Mouse (Mus musculus) urinary bladder, postnatal 4 days (tissue): ENCODE results near the gene Gm35549.

Source experiments
- DNase-seq, 2 experiments: peaks; one replicate each; pipeline ENCODE4 v3.0.0; 2021 to 2022; ENCODE audit warnings: low spot score in 2 of 2

Gm35549 gene

DNA sequence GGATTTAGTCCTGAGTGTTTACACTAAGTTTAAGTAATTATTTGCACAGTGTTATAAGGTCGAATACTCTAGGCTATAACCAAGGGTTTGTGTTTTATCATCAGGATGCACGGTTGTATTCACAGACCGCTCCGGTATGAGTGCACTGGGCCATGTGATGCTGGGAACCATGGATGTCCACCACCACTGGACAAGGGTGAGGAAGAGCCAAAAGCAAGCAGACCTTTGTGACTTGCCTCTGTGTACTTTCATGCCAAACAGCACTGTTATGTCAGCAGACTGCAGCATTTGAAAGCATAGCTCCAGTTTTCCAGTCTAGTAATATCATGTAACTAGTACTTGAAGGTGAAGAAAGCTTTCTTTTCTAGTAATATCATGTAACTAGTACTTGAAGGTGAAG, 17.1 kb downstream of the Gm35549 start:
- no peak for DNase-seq

DNA sequence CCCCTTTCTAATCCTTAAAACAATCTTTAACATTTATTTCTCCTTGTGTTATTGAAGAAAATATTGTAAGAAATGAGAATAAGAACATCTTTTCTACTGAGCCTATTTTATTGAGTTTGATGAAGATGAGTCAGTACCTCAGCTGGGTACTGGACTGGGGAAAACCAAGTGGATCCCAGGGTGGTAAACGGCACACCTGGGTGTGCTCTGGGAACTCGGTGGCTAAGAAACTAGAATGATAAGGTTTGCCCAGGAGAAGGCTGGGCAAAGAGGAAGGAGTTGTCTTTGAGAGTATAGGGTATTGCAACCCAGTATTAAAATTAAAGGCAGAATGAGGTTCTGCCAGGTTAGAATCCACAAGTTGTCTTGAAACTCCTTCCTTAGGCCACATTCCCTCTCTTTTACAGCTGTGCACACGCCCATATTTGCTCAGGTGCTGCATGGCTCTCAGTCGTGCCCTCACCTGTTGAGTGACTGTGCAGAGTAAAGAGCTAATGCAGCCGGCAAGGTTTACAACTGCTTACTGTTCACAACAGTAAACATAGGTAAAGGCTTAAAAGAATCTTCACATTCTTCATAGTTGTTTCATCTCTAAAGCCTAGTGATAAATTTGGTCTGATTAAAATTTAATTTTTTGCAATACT, 20.3 kb downstream of the Gm35549 start:
- no peak for DNase-seq

GRCm38 (mm10) chr9:122815239-122815851, 28.5 kb downstream of the Gm35549 start:
- no peak for DNase-seq

DNA sequence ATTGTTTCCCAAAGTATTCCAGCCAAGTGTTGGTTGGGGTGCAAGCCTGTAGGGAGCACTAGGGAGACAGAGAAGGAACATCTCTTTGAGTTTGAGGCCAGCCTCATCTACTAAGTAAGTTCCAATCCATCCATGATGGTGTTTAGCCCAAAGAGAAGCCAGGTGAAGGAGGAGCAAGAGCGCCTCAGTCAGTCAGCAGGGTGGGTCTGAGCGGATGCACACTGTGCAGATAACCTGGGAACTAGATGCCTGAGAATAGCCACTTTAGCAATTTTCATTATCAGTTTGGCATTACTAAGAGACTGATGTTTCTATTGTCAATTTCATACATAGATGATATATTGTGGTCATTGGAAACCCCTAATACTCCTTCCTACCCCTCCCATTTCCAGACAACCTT, 29.1 kb downstream of the Gm35549 start:
- no peak for DNase-seq

DNA sequence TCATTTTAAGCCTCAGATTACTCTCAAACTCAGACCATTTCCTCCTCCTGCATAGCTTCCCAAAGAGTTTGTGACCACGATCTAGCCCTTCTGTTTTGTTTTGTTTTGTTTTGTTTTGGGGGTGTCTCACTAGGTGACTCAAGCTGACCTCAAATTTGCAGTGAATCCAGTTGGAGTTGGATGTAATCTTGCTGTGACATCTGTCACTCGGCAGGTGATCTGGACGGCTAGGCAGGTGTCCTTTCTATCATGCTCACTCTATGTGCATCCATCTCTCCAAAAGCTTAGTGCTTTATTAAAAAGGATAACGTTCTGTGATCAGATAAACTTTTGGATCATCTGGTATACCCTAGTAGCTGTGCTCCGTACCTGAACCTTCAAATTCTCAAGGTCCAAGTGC, 31.4 kb downstream of the Gm35549 start:
- DNase-seq = no peak

- DNase-seq = no peak
These were observed 33.6 kb downstream of the Gm35549 start for GRCm38 (mm10) chr9:122810212-122810611.

DNA sequence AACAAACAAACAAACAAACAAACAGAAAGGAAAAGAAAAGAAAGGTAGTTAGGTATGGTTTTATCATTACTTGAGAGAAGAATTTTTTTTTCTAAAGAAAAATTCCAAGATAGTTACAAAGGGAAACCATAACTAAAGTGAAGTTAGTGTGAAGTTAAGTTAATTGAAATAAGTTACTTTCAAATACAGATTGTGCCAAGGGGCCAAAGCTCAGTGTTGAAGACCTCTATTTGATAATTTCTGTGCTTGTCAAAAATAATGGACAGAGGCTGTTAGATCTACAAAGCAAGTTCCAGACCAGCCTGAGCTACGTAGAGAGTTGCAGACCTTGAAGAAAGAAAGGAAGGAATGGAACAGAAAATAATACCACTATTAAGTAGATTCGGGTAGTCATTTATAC, 36.6 kb downstream of the Gm35549 start:
- no peak for DNase-seq

- DNase-seq = no peak
These were observed 37.9 kb downstream of the Gm35549 start for GRCm38 (mm10) chr9:122805845-122806341.

GRCm38 (mm10) chr9:122805053-122805844, 38.6 kb downstream of the Gm35549 start, which contains the start of gene Tcaim:
Tcaim (plus strand) TSS chr9:122805539.
- peak; percentile 85 to 88 for DNase-seq

DNA sequence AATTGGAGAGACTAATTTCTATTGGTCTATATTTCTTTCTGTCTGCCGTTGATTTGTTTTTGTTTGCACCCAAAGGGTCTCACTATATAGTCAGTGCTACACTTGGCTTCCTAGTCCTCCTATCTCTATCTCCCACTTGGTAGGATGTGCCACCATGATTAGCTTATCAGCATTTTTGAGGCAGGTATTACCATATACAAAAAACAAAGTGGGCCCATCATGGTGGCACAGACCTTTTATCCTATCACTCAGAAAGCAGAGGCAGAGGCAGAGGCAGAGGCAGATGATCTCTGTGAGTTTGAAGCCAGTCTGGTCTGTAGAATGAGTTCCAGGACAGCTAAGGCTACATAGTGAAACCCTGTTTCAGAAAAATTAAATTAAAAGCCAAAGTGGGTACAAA, 57.3 kb downstream of the Gm35549 start:
- DNase-seq = no peak

DNA sequence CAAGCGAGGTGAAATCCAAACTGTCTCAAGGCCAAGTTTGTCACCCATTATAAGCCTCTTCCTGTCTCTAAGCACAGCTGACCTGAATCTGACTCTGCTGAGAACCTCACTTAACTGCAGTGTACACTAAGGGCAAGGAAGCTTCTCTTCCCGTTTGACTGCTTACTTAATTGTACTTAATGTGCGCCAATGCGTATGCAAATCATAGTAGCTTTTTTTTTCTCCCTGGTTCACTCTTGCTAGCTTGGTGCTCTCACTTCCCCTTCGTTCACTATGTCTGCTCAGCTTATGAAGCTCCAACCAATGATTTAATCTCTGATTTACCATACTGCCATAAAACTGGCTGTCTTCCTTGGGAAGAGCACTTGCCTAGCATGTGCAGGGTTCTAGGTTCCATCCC, 58.6 kb downstream of the Gm35549 start:
- DNase-seq = no peak
